Mouse (Mus musculus) heart, adult 11 months (tissue): ENCODE results near the gene Arfgef2.

Experiments
- DNase-seq: peaks from one replicate; pipeline ENCODE4 v3.0.0; 2022

The Arfgef2 gene

DNA sequence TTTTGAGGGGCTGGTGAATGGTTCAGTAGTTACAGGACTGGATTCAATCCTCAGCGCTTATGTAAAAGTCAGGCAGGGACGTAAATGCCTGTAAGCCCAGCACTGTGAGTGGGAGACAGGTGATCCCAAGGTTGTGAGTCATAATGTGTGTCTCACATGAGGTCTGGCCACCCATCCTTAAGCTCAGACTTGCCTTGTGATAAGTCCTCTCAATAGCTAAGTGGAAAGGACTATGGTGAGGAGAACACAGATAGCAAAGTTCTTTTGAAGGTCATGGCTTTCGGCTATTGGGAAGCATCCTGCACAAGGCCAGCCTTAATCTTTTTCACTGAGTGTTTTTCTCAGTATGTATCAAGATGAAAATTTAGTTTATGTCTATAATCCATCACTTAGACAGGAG lies 104.3 kb downstream of the Arfgef2 start:
- DNase-seq, result no peak

DNA sequence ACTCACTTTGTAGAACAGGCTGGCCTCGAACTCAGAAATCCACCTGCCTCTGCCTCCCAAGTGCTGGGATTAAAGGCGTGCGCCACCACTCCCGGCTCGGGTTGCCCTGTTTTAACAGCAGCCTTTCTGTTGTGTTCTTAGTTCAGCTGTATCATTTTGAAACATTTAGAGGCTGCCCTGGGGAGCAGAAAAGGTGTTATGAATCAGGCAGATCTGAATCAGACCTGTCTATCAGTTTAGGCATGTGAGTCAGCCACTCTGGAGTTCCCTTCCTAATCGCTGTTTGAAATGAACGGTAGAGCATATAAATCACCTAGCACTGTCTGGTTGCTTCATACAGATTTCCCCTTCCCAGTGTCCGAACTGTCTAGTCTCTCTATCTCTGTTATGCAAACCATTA lies 105.1 kb downstream of the Arfgef2 start:
- DNase-seq, result no peak

DNA sequence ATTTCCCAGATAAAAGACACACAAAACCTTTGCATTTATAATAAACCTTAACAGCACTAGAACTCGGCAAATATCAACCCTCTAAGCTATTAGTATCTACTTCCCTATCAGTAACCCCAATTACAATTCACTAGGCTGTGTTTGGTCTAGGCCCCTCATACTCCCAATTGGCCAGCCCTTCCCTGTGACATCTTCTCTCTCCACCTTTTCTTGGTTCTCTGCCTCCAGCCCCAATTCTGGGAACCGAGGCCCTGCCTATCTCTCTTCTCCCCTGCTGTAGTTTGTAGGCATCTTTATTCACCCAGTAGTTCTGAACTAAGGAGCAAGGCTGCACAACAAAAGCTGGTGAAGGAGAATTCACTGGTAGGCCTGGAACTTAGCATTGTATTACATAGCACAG lies 118.6 kb downstream of the Arfgef2 start:
- peak; percentile 24 for DNase-seq

DNA sequence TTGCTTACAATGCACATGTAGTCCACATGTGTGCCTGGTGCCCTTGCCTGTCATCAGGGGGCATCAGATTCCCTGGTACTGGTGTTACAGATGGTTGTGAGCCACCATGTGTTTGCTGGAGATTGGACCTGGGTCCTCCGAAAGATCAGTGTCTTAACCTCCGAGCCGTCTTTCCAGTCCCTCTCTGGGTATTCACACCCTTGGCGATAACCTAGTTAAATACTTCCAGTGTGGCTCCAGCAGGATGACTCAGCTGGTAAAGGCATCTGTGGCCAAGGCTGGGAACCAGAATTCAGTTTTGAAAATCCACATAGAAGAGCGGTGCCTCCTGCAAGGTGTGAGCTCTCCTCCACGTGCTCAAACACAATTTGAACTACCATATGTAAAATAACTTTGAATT lies 128.6 kb downstream of the Arfgef2 start:
- DNase-seq, result peak; percentile 36

DNA sequence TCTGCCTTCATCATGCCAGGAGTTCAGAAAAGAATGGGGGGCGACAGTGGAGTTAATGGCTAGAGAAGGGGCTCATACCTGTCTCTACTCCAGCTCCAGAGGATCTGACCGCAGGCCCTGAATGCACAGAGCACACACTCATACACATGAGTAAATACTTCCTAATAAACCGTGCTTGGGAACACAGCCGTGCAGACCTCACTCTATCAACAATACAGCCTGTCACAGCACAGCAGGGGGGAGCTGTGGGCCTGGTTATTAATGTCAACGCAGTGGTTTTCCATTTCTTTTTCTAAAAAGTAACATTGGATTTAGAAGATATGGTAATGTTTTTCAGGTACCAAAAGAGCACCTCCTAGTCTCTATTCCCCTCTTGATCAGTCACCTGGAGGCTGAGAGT lies 129.0 kb downstream of the Arfgef2 start:
- peak; percentile 33 for DNase-seq

DNA sequence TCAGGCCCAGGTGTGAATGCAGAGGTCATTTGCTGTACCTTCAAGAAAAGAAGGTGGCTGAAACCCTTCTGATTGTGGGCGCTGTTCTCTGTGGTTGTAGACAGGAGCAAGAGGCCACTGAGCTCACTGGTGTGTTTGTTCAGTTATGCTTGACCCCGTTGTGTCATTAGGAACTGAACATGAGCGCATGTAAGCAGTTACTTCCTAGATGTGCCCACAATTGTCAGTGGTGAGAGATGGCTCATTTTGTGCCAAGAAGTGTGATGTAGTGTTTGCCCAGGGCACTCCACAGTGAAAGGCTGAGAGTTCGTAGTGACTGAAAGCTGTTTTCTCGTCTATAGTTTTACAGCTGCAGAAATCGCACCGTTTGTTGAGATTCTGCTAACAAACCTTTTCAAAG lies 130.2 kb downstream of the Arfgef2 start:
- DNase-seq, result peak; percentile 79

DNA sequence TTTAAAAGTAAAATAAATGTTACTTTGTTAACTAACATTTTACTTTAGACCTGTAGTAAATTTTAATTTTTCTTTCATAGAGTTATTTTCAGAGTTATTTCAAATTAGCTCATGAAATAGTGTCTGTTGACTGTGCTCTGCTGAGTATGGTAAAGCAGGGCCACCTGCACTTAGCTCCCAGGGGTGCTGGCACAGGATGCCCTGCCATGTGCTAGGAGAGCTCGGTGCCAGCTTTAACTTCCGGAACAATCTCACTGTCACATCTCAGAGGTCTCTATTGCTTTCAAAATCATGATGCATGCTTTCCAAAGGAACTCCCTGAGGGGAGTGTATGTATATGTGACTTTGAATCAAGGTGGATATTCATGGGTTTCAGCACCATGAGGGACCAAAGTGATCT lies 130.8 kb downstream of the Arfgef2 start:
- DNase-seq, result peak; percentile 45

DNA sequence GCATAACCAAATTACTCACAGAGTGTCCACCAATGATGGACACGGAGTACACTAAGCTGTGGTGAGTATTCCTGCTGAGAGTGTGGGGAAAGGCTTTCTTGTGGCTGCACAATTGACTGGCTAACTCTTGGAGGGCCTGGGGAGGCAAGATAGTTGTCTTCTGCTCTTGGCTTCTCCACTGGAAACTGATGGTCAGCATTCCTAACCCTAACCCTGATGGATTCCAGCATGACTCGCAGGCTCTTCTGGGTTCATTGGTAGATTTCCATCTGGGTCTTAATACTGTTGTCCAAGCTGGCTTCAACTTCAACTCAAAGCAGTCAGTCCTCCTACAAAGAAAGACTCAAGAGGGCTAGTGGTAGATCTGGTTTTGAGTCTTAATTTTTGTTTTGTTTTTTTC lies 137.8 kb downstream of the Arfgef2 start:
- peak; percentile 54 for DNase-seq

DNA sequence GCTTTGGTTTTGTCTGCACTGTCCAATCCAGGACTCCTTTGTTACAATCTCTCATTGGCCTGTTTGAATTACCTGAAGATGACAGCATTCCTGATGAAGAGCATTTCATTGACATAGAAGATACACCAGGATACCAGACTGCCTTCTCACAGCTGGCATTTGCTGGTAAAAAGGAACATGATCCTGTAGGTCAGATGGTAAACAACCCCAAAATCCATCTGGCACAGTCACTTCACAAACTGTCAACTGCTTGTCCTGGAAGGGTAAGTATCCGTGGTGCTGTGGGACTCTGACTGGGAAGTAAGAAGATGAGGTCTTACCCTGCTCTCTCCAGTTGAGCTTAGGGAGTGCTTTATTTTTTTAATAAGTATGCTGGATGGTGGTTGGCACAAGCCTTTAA lies 139.0 kb downstream of the Arfgef2 start:
- DNase-seq, result peak; percentile 53

DNA sequence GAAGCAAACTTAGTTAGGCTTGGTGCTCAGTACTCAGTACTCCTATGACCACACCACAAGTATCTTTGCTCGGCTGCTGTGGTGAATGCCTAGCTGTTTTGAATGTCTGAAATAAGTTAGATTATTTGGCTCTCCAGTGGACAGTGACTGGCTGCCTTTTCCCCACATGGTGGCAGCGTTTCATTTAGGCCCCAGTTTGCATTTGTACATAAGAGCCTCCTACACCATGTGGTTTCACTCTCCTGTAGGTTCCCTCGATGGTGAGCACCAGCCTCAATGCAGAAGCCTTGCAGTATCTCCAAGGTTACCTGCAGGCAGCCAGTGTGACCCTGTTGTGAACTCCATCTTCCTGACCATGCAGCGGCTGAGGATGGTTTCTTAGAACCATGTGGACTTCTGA lies 140.1 kb downstream of the Arfgef2 start:
- DNase-seq, result peak; percentile 84
